Mouse (Mus musculus) macrophage (primary cell): Measurements from ENCODE around the gene Chd6. TPM values are rescaled to one million over a fixed set of nuclear protein-coding genes. Genes with fewer than 3 reads are reported as not detected.
"Not testable (repeated sequence)": the region's sequence is repeated elsewhere in the genome, so short reads cannot be mapped to it uniquely, and the experiment has no call there.

ENCODE experiments used
- H3K27ac ChIP-seq: fragments of 350-480 bp; formaldehyde crosslinking; 2 replicates; pipeline ENCODE4 v1.9.0; 2021
- H3K36me3 ChIP-seq: fragments of 350-480 bp; formaldehyde crosslinking; 2 replicates; pipeline ENCODE4 v1.9.0; 2021; ENCODE audit errors: inconsistent target
- H3K4me3 ChIP-seq: fragments of 350-480 bp; formaldehyde crosslinking; 2 replicates; pipeline ENCODE4 v1.9.0; 2021; ENCODE audit errors: inconsistent target
- H3K79me2 ChIP-seq: fragments of 350-480 bp; formaldehyde crosslinking; 2 replicates; pipeline ENCODE4 v1.9.0; 2021; ENCODE audit errors: inconsistent target
- WGBS: methylation state at CpG from one replicate; pipeline ENCODE4 v1.1.7; 2026; ENCODE audit warnings: inconsistent platforms; ENCODE audit not compliant: missing documents; 5-methylcytosine and 5-hydroxymethylcytosine counted together
- polyA plus RNA-seq: library from polyadenylated mRNA; stranded (reverse); fragments of 250-400 nt; gene quantifications from 3 replicates; pipeline ENCODE4 v1.2.4, GENCODE M21; 2018; ENCODE audit warnings: inconsistent platforms

Gene Chd6
- polyA plus RNA-seq, 1 experiment from 2014 or later, result 11.0 TPM

GRCm38 (mm10) chr2:160987503-160987902, 121.4 kb downstream of the Chd6 start:
- no peak overlapping the region for H3K27ac ChIP-seq
- no peak overlapping the region for H3K4me3 ChIP-seq
- no peaks in the 10 kb centered on the region for H3K79me2 ChIP-seq
- H3K36me3 ChIP-seq, result peaks cover 24% of the 10 kb centered on the region; the same call in 1 of the 2 replicates

- H3K27ac ChIP-seq, result no peak overlapping the region
- H3K4me3 ChIP-seq, result no peak overlapping the region
- H3K36me3 ChIP-seq, result peaks cover 27% of the 10 kb centered on the region; the same call in 1 of the 2 replicates
- 100% methylated on average over 3 of the region's 3 CpGs for WGBS
- H3K79me2 ChIP-seq, result no peaks in the 10 kb centered on the region
Measured at GRCm38 (mm10) chr2:160982636-160983035, 126.2 kb downstream of the Chd6 start.

- H3K27ac ChIP-seq, result no peak overlapping the region
- H3K79me2 ChIP-seq, result no peaks in the 10 kb centered on the region
- H3K4me3 ChIP-seq, result no peak overlapping the region
- WGBS, result 97% methylated on average over 6 of the region's 6 CpGs
- H3K36me3 ChIP-seq, result peaks cover 26% of the 10 kb centered on the region; the same call in 1 of the 2 replicates
Measured at GRCm38 (mm10) chr2:160981791-160982190, 127.1 kb downstream of the Chd6 start.

- Histone ChIP-seq H3K36me3 (peaks cover 24% of the 10 kb centered on the region; the same call in 1 of the 2 replicates), H3K27ac (no peak overlapping the region), H3K79me2 (no peaks in the 10 kb centered on the region), H3K4me3 (no peak overlapping the region)
- WGBS, result 82% methylated on average over 1 of the region's 1 CpGs
Measured at GRCm38 (mm10) chr2:160978651-160979050, 130.2 kb downstream of the Chd6 start.

- Histone ChIP-seq H3K79me2 (no peaks in the 10 kb centered on the region), H3K4me3 (no peak overlapping the region), H3K36me3 (peaks cover 16% of the 10 kb centered on the region; the same call in 1 of the 2 replicates), H3K27ac (no peak overlapping the region)
- 90% methylated on average over 1 of the region's 1 CpGs for WGBS
Measured at GRCm38 (mm10) chr2:160977248-160977647, 131.6 kb downstream of the Chd6 start.

- 95% methylated on average over 5 of the region's 5 CpGs for WGBS
- no peak overlapping the region for H3K27ac ChIP-seq
- no peaks in the 10 kb centered on the region for H3K79me2 ChIP-seq
- H3K4me3 ChIP-seq, result no peak overlapping the region
- H3K36me3 ChIP-seq, result peaks cover 16% of the 10 kb centered on the region; the same call in 1 of the 2 replicates
Measured at GRCm38 (mm10) chr2:160973648-160974215, 135.1 kb downstream of the Chd6 start.

GRCm38 (mm10) chr2:160972103-160972792, 136.6 kb downstream of the Chd6 start:
- H3K27ac ChIP-seq, result no peak overlapping the region
- H3K79me2 ChIP-seq, result no peaks in the 10 kb centered on the region
- H3K36me3 ChIP-seq, result peaks cover 10% of the 10 kb centered on the region; the same call in 1 of the 2 replicates
- WGBS, result 94% methylated on average over 7 of the region's 7 CpGs
- no peak overlapping the region for H3K4me3 ChIP-seq

- 73% methylated on average over 1 of the region's 1 CpGs for WGBS
- Histone ChIP-seq H3K36me3 (peaks cover 23% of the 10 kb centered on the region; the same call in 1 of the 2 replicates), H3K4me3 (no peak overlapping the region), H3K79me2 (no peaks in the 10 kb centered on the region), H3K27ac (no peak overlapping the region)
Measured at GRCm38 (mm10) chr2:160962149-160962548, 146.7 kb downstream of the Chd6 start.

- H3K36me3 ChIP-seq, result peaks cover 25% of the 10 kb centered on the region
- H3K79me2 ChIP-seq, result no peaks in the 10 kb centered on the region
- 85% methylated on average over 6 of the region's 6 CpGs for WGBS
- H3K4me3 ChIP-seq, result no peak overlapping the region
- no peak overlapping the region for H3K27ac ChIP-seq
Measured at GRCm38 (mm10) chr2:160960956-160961646, 147.8 kb downstream of the Chd6 start.

GRCm38 (mm10) chr2:160959901-160960300, 149.0 kb downstream of the Chd6 start:
- Histone ChIP-seq H3K79me2 (no peaks in the 10 kb centered on the region), H3K4me3 (no peak overlapping the region), H3K27ac (no peak overlapping the region), H3K36me3 (peaks cover 22% of the 10 kb centered on the region)
- WGBS, result 94% methylated on average over 5 of the region's 5 CpGs

- Histone ChIP-seq H3K36me3 (peaks cover 26% of the 10 kb centered on the region), H3K79me2 (no peaks in the 10 kb centered on the region), H3K27ac (no peak overlapping the region), H3K4me3 (no peak overlapping the region)
- 90% methylated on average over 5 of the region's 5 CpGs for WGBS
Measured at GRCm38 (mm10) chr2:160958737-160959136, 150.1 kb downstream of the Chd6 start.

GRCm38 (mm10) chr2:160957801-160958200, 151.1 kb downstream of the Chd6 start:
- H3K36me3 ChIP-seq, result peaks cover 26% of the 10 kb centered on the region
- H3K4me3 ChIP-seq, H3K79me2 ChIP-seq, H3K27ac ChIP-seq: not testable (repeated sequence)

- H3K4me3 ChIP-seq, H3K27ac ChIP-seq, H3K79me2 ChIP-seq: not testable (repeated sequence)
- peaks cover 26% of the 10 kb centered on the region for H3K36me3 ChIP-seq
Measured at GRCm38 (mm10) chr2:160957307-160957706, 151.6 kb downstream of the Chd6 start.

- H3K79me2 ChIP-seq, result no peaks in the 10 kb centered on the region
- 95% methylated on average over 7 of the region's 7 CpGs for WGBS
- H3K36me3 ChIP-seq, result peaks cover 26% of the 10 kb centered on the region
- H3K4me3 ChIP-seq, result no peak overlapping the region
- H3K27ac ChIP-seq, result no peak overlapping the region
Measured at GRCm38 (mm10) chr2:160955331-160955730, 153.5 kb downstream of the Chd6 start.

GRCm38 (mm10) chr2:160954541-160954940, 154.3 kb downstream of the Chd6 start:
- Histone ChIP-seq H3K27ac (no peak overlapping the region), H3K36me3 (peaks cover 31% of the 10 kb centered on the region), H3K4me3 (no peak overlapping the region), H3K79me2 (no peaks in the 10 kb centered on the region)
- 73% methylated on average over 2 of the region's 3 CpGs for WGBS
